Mouse (Mus musculus): ENCODE measurements around the gene Srgap2. TPM values are rescaled to one million over a fixed set of nuclear protein-coding genes. Genes with fewer than 3 reads are reported as not detected.

The Srgap2 gene
- polyA plus RNA-seq, 1 experiment: 0.38 TPM

DNA sequence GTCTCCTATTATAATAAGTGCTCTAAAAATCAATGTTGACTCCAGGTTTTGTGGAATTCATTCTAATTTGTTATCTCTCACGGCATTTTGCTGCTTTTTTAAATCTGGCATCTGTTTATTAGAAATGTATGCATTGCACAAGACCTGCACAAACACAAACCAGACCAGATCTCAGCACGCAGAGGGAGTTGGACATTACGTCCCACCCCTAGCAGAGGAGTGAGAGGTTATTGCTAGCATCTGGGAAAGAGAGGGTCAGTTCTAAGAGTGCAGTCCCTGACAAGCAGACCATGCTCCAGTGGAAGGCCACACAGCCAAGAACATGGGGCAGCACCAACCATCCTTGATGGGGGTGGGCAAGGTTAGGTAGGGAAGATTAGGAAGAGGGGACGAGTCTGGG is 242.5 kb downstream of the Srgap2 start:
- TF ChIP-seq TAL1 (IDR thresholded peaks at IDR 0.05; ENCODE audit: low read length) (no peak), GATA1 (IDR thresholded peaks at IDR 0.05; ENCODE audit: low read length) (no peak)
- no peaks in the 10 kb centered on the region for H3K9me3 ChIP-seq (ENCODE audit: control insufficient read depth, low read length)
- no peaks in the 10 kb centered on the region for H3K4me1 ChIP-seq (ENCODE audit: control insufficient read depth)
- H3K4me3 ChIP-seq (replicated peaks): no peak overlapping the region
- H3K36me3 ChIP-seq (ENCODE audit: control insufficient read depth): peaks cover 5% of the 10 kb centered on the region
- no peaks in the 10 kb centered on the region for H3K27me3 ChIP-seq (ENCODE audit: control insufficient read depth)

- TF ChIP-seq GATA1 (IDR thresholded peaks at IDR 0.05; ENCODE audit: low read length) (no peak), TAL1 (IDR thresholded peaks at IDR 0.05; ENCODE audit: low read length) (no peak)
- Histone ChIP-seq H3K4me1 (ENCODE audit: control insufficient read depth) (no peaks in the 10 kb centered on the region), H3K27me3 (ENCODE audit: control insufficient read depth) (no peaks in the 10 kb centered on the region), H3K4me3 (replicated peaks) (no peak overlapping the region), H3K9me3 (ENCODE audit: control insufficient read depth, low read length) (no peaks in the 10 kb centered on the region), H3K36me3 (ENCODE audit: control insufficient read depth) (peaks cover 2% of the 10 kb centered on the region; the same call in 1 of the 2 replicates)
These were observed 243.0 kb downstream of the Srgap2 start for GRCm38 (mm10) chr1:131284167-131284566.

DNA sequence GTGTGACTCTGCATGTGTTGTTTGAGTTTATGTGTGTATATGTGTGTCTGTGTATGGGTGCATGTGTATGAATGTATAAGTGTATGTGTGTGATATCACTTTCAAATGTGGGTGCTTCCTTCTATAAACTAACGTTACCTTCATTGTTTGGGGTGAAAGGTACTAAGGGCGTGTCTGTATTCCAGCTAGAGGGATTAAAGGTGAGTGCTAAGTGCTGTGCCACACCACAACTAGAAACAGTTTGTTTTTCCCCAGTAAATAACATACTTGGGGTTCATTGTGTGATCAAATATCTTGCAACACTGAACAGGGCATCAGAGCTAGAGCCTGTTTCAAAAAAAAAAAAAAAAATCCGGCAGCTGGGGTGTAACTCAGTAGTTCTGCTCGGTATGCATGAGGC is 245.4 kb downstream of the Srgap2 start:
- Histone ChIP-seq H3K4me3 (replicated peaks) (no peak overlapping the region), H3K4me1 (ENCODE audit: control insufficient read depth) (no peaks in the 10 kb centered on the region), H3K9me3 (ENCODE audit: control insufficient read depth, low read length) (no peaks in the 10 kb centered on the region), H3K36me3 (ENCODE audit: control insufficient read depth) (no peaks in the 10 kb centered on the region), H3K27me3 (ENCODE audit: control insufficient read depth) (no peaks in the 10 kb centered on the region)
- TF ChIP-seq TAL1 (IDR thresholded peaks at IDR 0.05; ENCODE audit: low read length) (no peak), GATA1 (IDR thresholded peaks at IDR 0.05; ENCODE audit: low read length) (no peak)

DNA sequence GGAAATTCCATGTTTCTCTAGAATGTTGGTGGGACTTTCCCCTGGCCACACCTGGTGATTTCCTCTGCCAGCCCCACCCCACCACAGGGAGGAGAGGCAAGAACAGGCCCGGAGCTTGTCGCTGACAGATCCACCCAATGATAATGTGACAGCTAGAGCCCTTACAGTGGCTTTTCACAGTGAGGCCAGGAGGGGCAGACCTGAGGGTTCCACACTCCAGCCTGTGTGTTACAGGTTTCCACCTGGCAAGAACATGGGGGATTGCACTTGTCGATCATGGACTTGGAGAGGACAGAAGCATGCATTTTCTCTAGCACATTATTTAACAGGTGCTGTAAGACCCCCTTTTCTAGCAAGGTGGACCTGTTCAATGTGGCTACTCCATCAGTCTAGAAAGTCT is 246.9 kb downstream of the Srgap2 start:
- Histone ChIP-seq H3K9me3 (ENCODE audit: control insufficient read depth, low read length) (no peaks in the 10 kb centered on the region), H3K4me3 (replicated peaks) (no peak overlapping the region), H3K27me3 (ENCODE audit: control insufficient read depth) (no peaks in the 10 kb centered on the region), H3K36me3 (ENCODE audit: control insufficient read depth) (no peaks in the 10 kb centered on the region), H3K4me1 (ENCODE audit: control insufficient read depth) (no peaks in the 10 kb centered on the region)
- TF ChIP-seq GATA1 (IDR thresholded peaks at IDR 0.05; ENCODE audit: low read length) (no peak), TAL1 (IDR thresholded peaks at IDR 0.05; ENCODE audit: low read length) (no peak)

GRCm38 (mm10) chr1:131279456-131279776 is 247.7 kb downstream of the Srgap2 start, which contains the start of gene Ikbke:
TSS of gene Ikbke (minus strand) at chr1:131279606.
- Histone ChIP-seq H3K4me1 (ENCODE audit: control insufficient read depth) (no peaks in the 10 kb centered on the region), H3K36me3 (ENCODE audit: control insufficient read depth) (no peaks in the 10 kb centered on the region), H3K9me3 (ENCODE audit: control insufficient read depth, low read length) (no peaks in the 10 kb centered on the region), H3K4me3 (replicated peaks) (no peak within 1 kb of the TSS), H3K27me3 (ENCODE audit: control insufficient read depth) (no peaks in the 10 kb centered on the region)
- TF ChIP-seq GATA1 (IDR thresholded peaks at IDR 0.05; ENCODE audit: low read length): no peak

DNA sequence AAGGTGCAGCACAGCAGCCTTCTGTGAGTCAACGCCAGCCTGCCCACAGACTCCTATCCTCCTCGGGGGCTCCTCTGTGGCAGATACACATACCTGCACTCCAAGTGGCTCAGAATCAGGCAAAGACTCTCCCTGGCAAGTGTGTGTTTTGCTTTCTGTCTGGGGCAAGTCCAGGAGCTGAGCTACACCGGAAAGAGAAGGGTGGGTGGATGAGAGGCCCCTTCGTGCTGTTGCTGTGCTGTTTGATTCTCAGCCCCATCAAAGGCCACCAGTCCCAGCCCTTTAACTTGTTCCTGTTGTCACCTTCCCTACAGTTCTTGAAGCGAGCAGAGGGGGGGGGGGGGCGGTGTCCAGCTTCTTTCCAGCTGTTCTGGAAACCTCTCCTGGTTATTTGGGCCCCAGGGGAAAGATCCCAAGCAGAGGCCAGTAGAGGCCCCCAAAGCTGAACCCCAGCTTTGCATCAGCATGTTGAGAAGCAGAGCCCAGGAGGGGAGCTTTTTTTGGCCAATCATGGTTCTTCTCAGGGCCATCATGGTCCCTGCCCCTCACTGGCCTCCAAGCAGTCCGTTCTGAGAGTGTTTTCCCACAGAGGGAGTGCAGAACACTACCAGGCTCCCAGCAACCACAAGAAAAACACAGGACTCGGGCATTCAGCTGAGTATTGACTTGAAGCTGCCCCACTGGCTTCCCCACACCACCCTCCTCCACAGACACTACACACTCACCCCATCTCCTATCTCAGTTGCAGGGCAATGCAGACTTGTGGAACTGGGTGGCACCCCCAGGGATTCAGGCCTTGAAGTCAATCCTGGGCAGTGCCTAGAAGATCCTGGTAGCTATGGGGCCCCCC is 248.3 kb downstream of the Srgap2 start:
- no peaks in the 10 kb centered on the region for H3K9me3 ChIP-seq (ENCODE audit: control insufficient read depth, low read length)
- H3K27me3 ChIP-seq (ENCODE audit: control insufficient read depth): no peaks in the 10 kb centered on the region
- TF ChIP-seq TAL1 (IDR thresholded peaks at IDR 0.05; ENCODE audit: low read length) (no peak), GATA1 (IDR thresholded peaks at IDR 0.05; ENCODE audit: low read length) (no peak)
- H3K36me3 ChIP-seq (ENCODE audit: control insufficient read depth): no peaks in the 10 kb centered on the region
- no peak overlapping the region for H3K4me3 ChIP-seq (replicated peaks)
- no peaks in the 10 kb centered on the region for H3K4me1 ChIP-seq (ENCODE audit: control insufficient read depth)

- H3K4me1 ChIP-seq (ENCODE audit: control insufficient read depth): no peaks in the 10 kb centered on the region
- H3K9me3 ChIP-seq (ENCODE audit: control insufficient read depth, low read length): no peaks in the 10 kb centered on the region
- no peaks in the 10 kb centered on the region for H3K27me3 ChIP-seq (ENCODE audit: control insufficient read depth)
- H3K36me3 ChIP-seq (ENCODE audit: control insufficient read depth): no peaks in the 10 kb centered on the region; the same call in 1 of the 2 replicates
- peak overlapping the region; percentile 39 for H3K4me3 ChIP-seq (replicated peaks)
- TF ChIP-seq GATA1 (IDR thresholded peaks at IDR 0.05; ENCODE audit: low read length): no peak
- TF ChIP-seq TAL1 (IDR thresholded peaks at IDR 0.05; ENCODE audit: low read length): no peak
These were observed 250.3 kb downstream of the Srgap2 start for GRCm38 (mm10) chr1:131276831-131277230.

- no peaks in the 10 kb centered on the region; the same call in 1 of the 2 replicates for H3K4me1 ChIP-seq (ENCODE audit: control insufficient read depth)
- TF ChIP-seq GATA1 (IDR thresholded peaks at IDR 0.05; ENCODE audit: low read length) (no peak), TAL1 (IDR thresholded peaks at IDR 0.05; ENCODE audit: low read length) (no peak)
- peak overlapping the region; percentile 39 for H3K4me3 ChIP-seq (replicated peaks)
- no peaks in the 10 kb centered on the region for H3K9me3 ChIP-seq (ENCODE audit: control insufficient read depth, low read length)
- no peaks in the 10 kb centered on the region for H3K27me3 ChIP-seq (ENCODE audit: control insufficient read depth)
- H3K36me3 ChIP-seq (ENCODE audit: control insufficient read depth): no peaks in the 10 kb centered on the region; the same call in 1 of the 2 replicates
These were observed 251.6 kb downstream of the Srgap2 start for GRCm38 (mm10) chr1:131275577-131275976.

- Histone ChIP-seq H3K9me3 (ENCODE audit: control insufficient read depth, low read length) (no peaks in the 10 kb centered on the region), H3K4me3 (replicated peaks) (no peak overlapping the region), H3K4me1 (ENCODE audit: control insufficient read depth) (no peaks in the 10 kb centered on the region; the same call in 1 of the 2 replicates), H3K36me3 (ENCODE audit: control insufficient read depth) (no peaks in the 10 kb centered on the region; the same call in 1 of the 2 replicates), H3K27me3 (ENCODE audit: control insufficient read depth) (no peaks in the 10 kb centered on the region)
- TF ChIP-seq TAL1 (IDR thresholded peaks at IDR 0.05; ENCODE audit: low read length) (no peak), GATA1 (IDR thresholded peaks at IDR 0.05; ENCODE audit: low read length) (no peak)
These were observed 252.2 kb downstream of the Srgap2 start for GRCm38 (mm10) chr1:131274725-131275539.

All from erythroblast, embryonic 14.5 days (primary cell).